Mouse (Mus musculus) liver, embryonic 14.5 days (tissue): Measurements from ENCODE around the gene Pnpo. TPM values are rescaled to one million over a fixed set of nuclear protein-coding genes. Genes with fewer than 3 reads are reported as not detected.
A peak's percentile ranks its signal among the peaks of the same experiment; 100 is the strongest.

Experiments used
- ATAC-seq: fragments of 200-750 bp; cut with Nextera tagmentation; 2 replicates; pipeline ENCODE4 v1.8.0; 2017; ENCODE audit warnings: moderate number of reproducible peaks, mild to moderate bottlenecking, moderate library complexity; ENCODE audit not compliant: insufficient read depth
- DNase-seq, 3 experiments: peaks; one replicate each; pipeline ENCODE4 v3.0.0-alpha.2; 2012 to 2013; ENCODE audit warnings: low read depth in 3 of 3, low spot score in 3 of 3
- H3K27ac ChIP-seq: fragments of 300-500 bp; sonication (generic); 2 replicates; pipeline ENCODE4 v1.5.1; 2014; ENCODE audit warnings: moderate library complexity, mild to moderate bottlenecking, control low read depth, inconsistent platforms
- H3K27me3 ChIP-seq: fragments of 300-500 bp; sonication (generic); 2 replicates; pipeline ENCODE4 v1.6.1; 2014; ENCODE audit warnings: mild to moderate bottlenecking, low read length, moderate library complexity; ENCODE audit not compliant: control insufficient read depth, insufficient read depth
- H3K36me3 ChIP-seq: fragments of 300-500 bp; sonication (generic); replicated peaks from 2 replicates; pipeline ENCODE4 v1.6.1; 2014; ENCODE audit warnings: low read depth; ENCODE audit not compliant: control insufficient read depth, insufficient read depth
- H3K4me1 ChIP-seq, 2 experiments: fragments of 200-500 bp in 1 of 2; fragments of 300-500 bp in 1 of 2; sonication (generic) in 1 of 2; replicated peaks; 2 replicates each; pipeline ENCODE4 v1.6.1; 2012 to 2014; ENCODE audit warnings: antibody characterized with exemption in 1 of 2, inconsistent platforms in 1 of 2, low read length in 1 of 2; ENCODE audit not compliant: control insufficient read depth in 2 of 2, insufficient read depth in 2 of 2
- H3K4me2 ChIP-seq: fragments of 300-500 bp; sonication (generic); 2 replicates; pipeline ENCODE4 v1.6.1; 2014; ENCODE audit warnings: low read depth, mild to moderate bottlenecking, control low read depth, moderate library complexity
- H3K4me3 ChIP-seq, 2 experiments: fragments of 200-500 bp in 1 of 2; fragments of 300-500 bp in 1 of 2; sonication (generic) in 1 of 2; 2 replicates each; pipeline ENCODE4 v1.5.1; 2012 to 2014; ENCODE audit warnings: low read depth in 2 of 2, low read length in 2 of 2, mild to moderate bottlenecking in 2 of 2, control low read depth in 1 of 2, inconsistent platforms in 1 of 2, moderate library complexity in 1 of 2; ENCODE audit not compliant: insufficient read depth in 1 of 2
- H3K9ac ChIP-seq: fragments of 300-500 bp; sonication (generic); replicated peaks from 2 replicates; pipeline ENCODE4 v1.6.1; 2014; ENCODE audit warnings: mild to moderate bottlenecking, control low read depth, moderate library complexity
- H3K9me3 ChIP-seq: fragments of 300-500 bp; sonication (generic); 2 replicates; pipeline ENCODE4 v1.6.1; 2016; ENCODE audit warnings: low read length, mixed read lengths; ENCODE audit not compliant: control insufficient read depth
- CTCF ChIP-seq: IDR thresholded peaks from 2 replicates; pipeline ENCODE4 v1.5.1; 2016; ENCODE audit warnings: antibody characterized with exemption, low read depth, control low read depth
- EP300 ChIP-seq: IDR thresholded peaks from 2 replicates; pipeline ENCODE4 v1.6.1; 2016; ENCODE audit warnings: antibody characterized with exemption, low read depth
- WGBS: fragments of 180-500 bp; shearing (Covaris S2); extraction: QIAGEN DNeasy Blood & Tissue Kit; methylation state at CpG from one replicate; pipeline ENCODE4 v1.1.7; 2014; ENCODE audit not compliant: insufficient replicate concordance; 5-methylcytosine and 5-hydroxymethylcytosine counted together
- polyA plus RNA-seq, 2 experiments: library from polyadenylated mRNA; depleted of rRNA in 1 of 2; stranded (reverse) in 1 of 2; unstranded in 1 of 2; fragments of >200 nt; fragmentation: Nextera tagmentation in 1 of 2; extraction: Ambion mirVana in 1 of 2; gene quantifications; 2 replicates each; pipeline versions ENCODE4 v1.2.1 to v1.2.3; 2012 to 2014

Gene Pnpo
- polyA plus RNA-seq, 2 experiments: 355 to 564 TPM

DNA sequence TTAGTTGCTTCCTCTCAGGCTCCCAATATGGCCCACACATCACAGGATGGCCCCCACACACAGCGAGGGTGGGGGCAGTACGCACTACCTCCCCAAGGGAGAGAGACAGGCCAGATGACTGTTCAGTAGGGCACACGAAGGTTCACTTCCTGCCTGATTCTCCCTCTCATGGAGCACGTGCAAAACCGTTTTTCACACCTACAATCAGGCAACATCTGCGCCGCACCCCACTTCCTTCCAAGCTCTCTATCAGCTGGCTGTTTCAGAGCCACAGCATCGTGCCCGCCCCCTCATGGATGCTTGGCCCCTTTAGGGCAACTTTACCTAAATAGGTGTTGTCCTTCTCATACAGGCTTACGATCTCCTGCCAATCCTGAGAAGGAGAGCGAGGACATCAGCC is 31.1 kb downstream of the Pnpo start:
- H3K9ac ChIP-seq: no peak overlapping the region
- H3K4me3 ChIP-seq: no peak overlapping the region
- no peaks in the 10 kb centered on the region for H3K9me3 ChIP-seq
- H3K27ac ChIP-seq: no peak overlapping the region
- peaks cover 13% of the 10 kb centered on the region in 2 experiments for H3K4me1 ChIP-seq
- no peak for TF ChIP-seq CTCF
- TF ChIP-seq EP300: no peak
- H3K27me3 ChIP-seq: no peaks in the 10 kb centered on the region
- no peak for ATAC-seq
- no peak for DNase-seq
- WGBS: 57% methylated on average over 11 of the region's 11 CpGs
- no peak overlapping the region for H3K4me2 ChIP-seq
- no peaks in the 10 kb centered on the region; the same call in none of the 2 replicates for H3K36me3 ChIP-seq

DNA sequence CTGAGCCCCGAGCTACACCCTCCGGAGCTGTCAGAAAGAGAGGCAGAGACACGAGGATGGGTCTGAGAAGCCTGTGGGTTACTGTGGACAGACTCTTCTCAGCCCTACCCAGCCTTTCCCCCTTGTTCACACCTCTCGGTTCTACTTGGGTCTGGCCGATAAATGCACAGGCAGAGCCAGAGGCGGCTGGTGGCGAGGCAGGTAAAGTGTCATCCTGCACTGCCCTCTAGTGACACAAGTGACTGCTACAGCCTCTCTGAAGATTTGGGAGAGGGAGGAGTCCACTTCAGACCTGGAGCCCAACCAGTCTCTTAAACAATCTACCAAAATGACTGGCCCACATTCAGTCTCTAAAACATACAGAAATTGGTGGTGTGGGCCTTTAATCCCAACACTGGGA is 33.8 kb downstream of the Pnpo start:
- Histone ChIP-seq H3K9me3 (no peaks in the 10 kb centered on the region), H3K36me3 (no peaks in the 10 kb centered on the region; the same call in none of the 2 replicates), H3K27ac (no peak overlapping the region), H3K4me1 (no peaks in the 10 kb centered on the region), H3K4me3 (no peak overlapping the region), H3K9ac (no peak overlapping the region), H3K4me2 (no peak overlapping the region), H3K27me3 (no peaks in the 10 kb centered on the region)
- ATAC-seq (peak; percentile 21; the same call in 1 of the 2 replicates), DNase-seq (peak in 1 of 3 experiments; percentile 58)
- TF ChIP-seq CTCF (peak; percentile 92), EP300 (no peak)
- WGBS: 31% methylated on average over 7 of the region's 7 CpGs

DNA sequence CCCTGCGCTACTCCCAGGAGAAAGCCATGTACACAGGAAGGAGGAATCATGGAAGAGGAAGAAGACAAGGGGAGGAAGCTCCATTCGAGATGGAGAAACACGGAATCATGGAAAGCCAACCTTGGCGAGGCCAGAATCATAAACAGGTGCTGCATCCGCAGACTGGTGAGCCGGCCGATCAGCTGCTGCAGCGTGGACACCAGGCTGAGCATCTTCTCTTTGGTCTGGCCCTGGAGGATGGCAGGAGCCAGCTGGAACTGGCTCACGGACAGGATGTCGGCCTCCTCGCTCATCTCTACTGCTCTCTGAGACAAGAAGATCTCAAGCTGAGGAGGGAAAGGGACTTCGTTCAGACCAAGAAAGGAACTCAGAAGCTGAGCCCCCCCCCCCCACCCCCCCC is 35.2 kb downstream of the Pnpo start:
- Histone ChIP-seq H3K4me3 (no peak overlapping the region), H3K27me3 (no peaks in the 10 kb centered on the region), H3K4me2 (no peak overlapping the region), H3K27ac (no peak overlapping the region), H3K9ac (no peak overlapping the region), H3K4me1 (no peaks in the 10 kb centered on the region), H3K36me3 (no peaks in the 10 kb centered on the region; the same call in none of the 2 replicates), H3K9me3 (no peaks in the 10 kb centered on the region)
- no peak for TF ChIP-seq EP300
- TF ChIP-seq CTCF: no peak
- ATAC-seq: no peak
- no peak for DNase-seq
- WGBS: 83% methylated on average over 12 of the region's 12 CpGs

DNA sequence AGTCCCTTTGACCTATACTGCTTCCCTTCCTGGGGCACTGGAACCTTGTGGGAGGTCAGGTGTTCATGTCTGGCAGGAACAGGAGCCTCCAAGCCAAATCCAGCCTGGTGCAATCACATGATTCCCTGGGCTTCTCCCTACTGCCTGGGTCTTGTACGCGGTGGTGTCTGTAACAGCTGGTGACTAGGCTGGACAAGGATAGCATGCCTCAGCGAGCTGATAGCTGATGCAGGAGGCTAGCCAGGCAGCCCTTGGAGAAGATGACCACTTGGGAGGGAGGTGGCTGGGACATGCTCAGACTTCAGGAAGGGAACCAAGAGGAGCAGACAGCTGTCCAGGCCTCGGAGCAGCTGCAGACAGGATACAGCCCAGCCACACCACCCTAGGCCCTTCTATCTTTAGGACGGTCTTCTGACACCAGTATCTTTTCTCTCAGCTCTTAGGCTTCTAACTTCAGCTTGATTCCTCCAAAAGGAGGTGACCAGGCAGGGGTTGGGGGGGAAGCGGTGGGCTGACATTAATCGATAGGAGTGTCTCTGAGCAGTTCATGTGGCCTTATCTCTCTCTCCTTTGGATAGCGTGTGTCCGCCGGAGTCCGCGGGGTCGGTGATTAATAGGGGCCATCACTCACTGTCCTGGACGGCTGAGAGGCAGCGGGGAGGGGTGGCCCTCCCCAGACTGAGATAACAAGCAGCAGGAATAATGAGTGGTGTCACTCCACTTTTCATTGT is 37.2 kb downstream of the Pnpo start:
- H3K9me3 ChIP-seq: no peaks in the 10 kb centered on the region
- H3K9ac ChIP-seq: no peak overlapping the region
- WGBS: 29% methylated on average over 15 of the region's 15 CpGs
- H3K4me1 ChIP-seq: no peaks in the 10 kb centered on the region
- no peak for ATAC-seq
- no peaks in the 10 kb centered on the region for H3K27me3 ChIP-seq
- no peak for TF ChIP-seq EP300
- no peak for TF ChIP-seq CTCF
- H3K36me3 ChIP-seq: no peaks in the 10 kb centered on the region; the same call in none of the 2 replicates
- H3K4me3 ChIP-seq: no peak overlapping the region
- DNase-seq: no peak
- no peak overlapping the region for H3K4me2 ChIP-seq
- H3K27ac ChIP-seq: no peak overlapping the region

DNA sequence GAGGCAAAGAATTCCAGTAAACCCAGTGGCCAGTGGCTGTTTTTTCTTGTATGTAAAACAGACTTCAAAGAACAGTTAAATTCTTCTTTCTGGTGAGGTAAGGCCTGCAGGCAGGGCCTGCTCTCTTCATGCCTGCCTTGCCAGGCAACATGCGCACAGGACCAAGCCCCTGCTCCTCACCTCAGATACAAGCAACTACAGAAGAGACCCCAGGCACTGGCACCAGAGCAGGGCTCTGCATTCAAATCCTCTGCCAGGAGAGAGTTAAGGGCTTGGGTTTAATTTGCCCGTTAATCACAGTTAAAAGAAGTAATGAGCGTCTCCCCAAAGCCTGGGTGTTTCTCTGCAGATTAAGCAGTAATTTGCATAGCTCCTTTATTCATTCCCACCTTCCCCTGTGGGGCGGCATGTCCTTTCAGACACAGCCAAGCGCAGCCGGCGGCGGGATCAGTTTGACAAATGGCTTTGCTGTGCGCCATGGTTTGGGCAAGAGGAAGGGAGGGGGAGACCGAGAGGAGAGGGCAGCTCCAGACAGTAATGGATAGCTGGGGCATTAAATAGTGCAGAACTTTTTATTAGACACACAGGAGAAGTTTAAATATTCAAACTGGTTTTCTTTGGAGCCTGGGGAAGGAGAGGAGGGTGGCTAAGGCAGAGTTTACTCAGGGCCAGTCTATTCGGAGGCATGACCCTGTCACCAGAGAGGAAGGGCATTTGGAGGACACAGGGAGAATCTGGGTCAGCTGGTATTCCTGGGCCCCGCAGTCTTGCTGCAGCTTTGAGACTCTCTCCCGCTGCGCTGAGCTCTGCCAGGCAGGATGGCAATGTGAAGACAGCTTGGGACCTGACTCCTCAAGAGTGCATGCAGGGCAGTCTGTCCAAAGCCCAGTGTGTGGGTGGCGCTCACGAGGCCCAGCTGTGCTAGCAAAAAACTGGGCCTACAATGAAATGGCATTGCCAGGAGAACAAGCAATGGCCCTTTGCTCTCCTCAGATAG is 40.8 kb downstream of the Pnpo start:
- ATAC-seq: no peak
- TF ChIP-seq EP300 (no peak), CTCF (no peak)
- no peaks in the 10 kb centered on the region for H3K9me3 ChIP-seq
- no peak overlapping the region for H3K9ac ChIP-seq
- no peaks in the 10 kb centered on the region for H3K27me3 ChIP-seq
- no peaks in the 10 kb centered on the region for H3K4me1 ChIP-seq
- DNase-seq: no peak
- H3K4me3 ChIP-seq: no peak overlapping the region
- WGBS: 50% methylated on average over 16 of the region's 16 CpGs
- H3K27ac ChIP-seq: no peak overlapping the region
- H3K4me2 ChIP-seq: no peak overlapping the region
- no peaks in the 10 kb centered on the region; the same call in 1 of the 2 replicates for H3K36me3 ChIP-seq
